Comparison of ENCODE assay signal across 23 mouse cellular contexts in genomic region chr4:43065471-43065870, GRCm38 (mm10). TPM values are rescaled to one million over a fixed set of nuclear protein-coding genes. Genes with fewer than 3 reads are reported as not detected.
DNase-seq lines count a peak whose midpoint lies in the region; ATAC-seq and TF ChIP-seq lines count a peak whose summit lies in the region.
"Had no signal": no experiment of that assay in that cellular context is flagged by ENCODE, and none has a peak within 500 bp of the region (broad histone marks: within the 10 kb centered on the region; RNA-seq: fewer than 3 reads in every experiment).

No protein-coding gene starts in this region.

- no peaks in the 10 kb centered on the region for H3K27me3 ChIP-seq in MEL (ENCODE audit: control insufficient read depth in 1 of 2, insufficient read depth in 2 of 2, low read length in 2 of 2)
- H3K27me3 ChIP-seq in stomach, postnatal 0 days (ENCODE audit: control insufficient read depth, insufficient read depth, low read length): no peaks in the 10 kb centered on the region
- H3K27me3 ChIP-seq: forebrain, embryonic 13.5 days; forebrain, embryonic 15.5 days; Patski had no signal

- peak in 1 of 3 experiments; percentile 24; a peak in 1 of 6 replicates for TF ChIP-seq CTCF in MEL (IDR thresholded peaks at IDR 0.05 in 2 of 3, conservative IDR thresholded peaks at IDR 0.05 in 1 of 3; ENCODE audit: control insufficient read depth in 1 of 3, insufficient read depth in 1 of 3, low read depth in 2 of 3, low read length in 3 of 3, poor library complexity in 1 of 3, severe bottlenecking in 1 of 3)
- TF ChIP-seq CTCF in stomach, postnatal 0 days (IDR thresholded peaks at IDR 0.05; ENCODE audit: low read depth): no peak

- H3K4me2 ChIP-seq in stomach, postnatal 0 days (replicated peaks; ENCODE audit: low read depth): no peak overlapping the region
- H3K4me2 ChIP-seq: embryonic facial prominence, embryonic 12.5 days; forebrain, embryonic 13.5 days; forebrain, embryonic 15.5 days had no signal

- H3K27ac ChIP-seq in MEL (ENCODE audit: control insufficient read depth, low read depth, low read length): no peak overlapping the region
- H3K27ac ChIP-seq in stomach, postnatal 0 days (replicated peaks): no peak overlapping the region
- H3K27ac ChIP-seq: embryonic facial prominence, embryonic 10.5 days; embryonic facial prominence, embryonic 12.5 days; forebrain, embryonic 13.5 days; forebrain, embryonic 15.5 days had no signal

- peak; percentile 4 for TF ChIP-seq RAD21 in MEL (IDR thresholded peaks at IDR 0.05; ENCODE audit: low read depth, low read length)

- no peaks in the 10 kb centered on the region for H3K4me1 ChIP-seq in MEL (ENCODE audit: control insufficient read depth in 1 of 2, insufficient read depth in 2 of 2, low read length in 2 of 2)
- no peaks in the 10 kb centered on the region for H3K4me1 ChIP-seq in stomach, postnatal 0 days (replicated peaks; ENCODE audit: control insufficient read depth, insufficient read depth)
- H3K4me1 ChIP-seq: embryonic facial prominence, embryonic 10.5 days; embryonic facial prominence, embryonic 12.5 days had no signal

- TF ChIP-seq EP300 in MEL (IDR thresholded peaks at IDR 0.05; ENCODE audit: low read depth in 1 of 2, low read length in 2 of 2): no peak
- TF ChIP-seq EP300 in stomach, postnatal 0 days (optimal IDR thresholded peaks at IDR 0.05): no peak

- ATAC-seq in stomach, postnatal 0 days (ENCODE audit: low FRiP score, low TSS enrichment): no peak
- ATAC-seq: activated CD4-positive, CD25-positive, alpha-beta regulatory T cell, adult 4 months; CD4-positive, CD25-positive, alpha-beta regulatory T cell, adult 4 months; forebrain, embryonic 13.5 days; forebrain, embryonic 15.5 days; forebrain, postnatal 0 days; Patski had no signal

- peak; percentile 21 for DNase-seq in 416B (ENCODE audit: low read depth)
- peak; percentile 64 for DNase-seq in MEL (ENCODE audit: low read depth, low spot score)
- DNase-seq in stomach, postnatal 0 days (ENCODE audit: low spot score): no peak
- no peak for DNase-seq in spleen, adult 18-20 months
- no peak for DNase-seq in kidney, postnatal 25 days
- DNase-seq: adrenal gland, adult 8-10 months; adrenal gland, postnatal 14 days; adrenal gland, postnatal 36 days; B cell, adult 2 months; cerebellum, adult 11-12 months; cerebellum, adult 2 months; cerebellum, adult 9-10 months; cerebellum, postnatal 10 days; cerebellum, postnatal 25 days; forebrain, postnatal 0 days had no signal

- no peak overlapping the region for H3K4me3 ChIP-seq in MEL (ENCODE audit: control insufficient read depth in 1 of 2, insufficient read depth in 1 of 2, low read depth in 2 of 2, low read length in 2 of 2)
- no peak overlapping the region for H3K4me3 ChIP-seq in stomach, postnatal 0 days (ENCODE audit: low read depth, low read length)
- H3K4me3 ChIP-seq: embryonic facial prominence, embryonic 10.5 days; embryonic facial prominence, embryonic 12.5 days; forebrain, embryonic 13.5 days; forebrain, embryonic 15.5 days had no signal

- H3K9ac ChIP-seq in MEL (ENCODE audit: control insufficient read depth, low read depth, low read length, poor library complexity, severe bottlenecking): no peak overlapping the region
- H3K9ac ChIP-seq in stomach, postnatal 0 days (ENCODE audit: low read length): no peak overlapping the region
- H3K9ac ChIP-seq: embryonic facial prominence, embryonic 12.5 days; forebrain, embryonic 13.5 days; forebrain, embryonic 15.5 days; forebrain, postnatal 0 days had no signal

- no peaks in the 10 kb centered on the region for H3K36me3 ChIP-seq in MEL (ENCODE audit: control insufficient read depth in 1 of 2, insufficient read depth in 2 of 2, low read length in 2 of 2)
- H3K36me3 ChIP-seq in stomach, postnatal 0 days (ENCODE audit: control insufficient read depth, insufficient read depth, low read length): no peaks in the 10 kb centered on the region
- H3K36me3 ChIP-seq: embryonic facial prominence, embryonic 10.5 days; embryonic facial prominence, embryonic 12.5 days; forebrain, embryonic 15.5 days; G1E had no signal

- H3K79me2 ChIP-seq in MEL (ENCODE audit: control insufficient read depth, insufficient read depth, low read length, poor library complexity): no peaks in the 10 kb centered on the region

- 97% methylated on average over 4 of the region's 4 CpGs for WGBS in stomach, postnatal 0 days

- no peak for TF ChIP-seq POLR2A in MEL (IDR thresholded peaks at IDR 0.05; ENCODE audit: control insufficient read depth in 1 of 2, insufficient read depth in 1 of 2, low read depth in 1 of 2, low read length in 2 of 2, poor library complexity in 1 of 2)

- no peaks in the 10 kb centered on the region for H3K9me3 ChIP-seq in MEL (replicated peaks; ENCODE audit: insufficient read depth, low read length)
- no peaks in the 10 kb centered on the region for H3K9me3 ChIP-seq in stomach, postnatal 0 days (ENCODE audit: control insufficient read depth, low read length)
- H3K9me3 ChIP-seq: embryonic facial prominence, embryonic 10.5 days; embryonic facial prominence, embryonic 12.5 days; forebrain, embryonic 13.5 days; forebrain, embryonic 15.5 days; G1E had no signal

TF ChIP-seq in MEL, 35 proteins besides CTCF, POLR2A, EP300 and RAD21:
- TF ChIP-seq SMC3 (IDR thresholded peaks at IDR 0.05; ENCODE audit: low read depth, low read length) (peak; percentile 23; the same call in 1 of the 2 replicates), USF1 (IDR thresholded peaks at IDR 0.05; ENCODE audit: low read depth, low read length) (no peak), MYB (IDR thresholded peaks at IDR 0.05; ENCODE audit: low read depth, low read length) (no peak)

RNA-seq across cellular contexts. Expression of gene Unc13b, which starts 6.7 kb away (rescaled TPM):
- 5.4 and 6.5 TPM in 2 replicates for total RNA-seq in MEL (2012; rRNA removed)
- polyA plus RNA-seq in MEL (2012; ENCODE audit: insufficient read depth in 1 of 2, insufficient read length in 2 of 2, low read depth in 1 of 2, low replicate concordance in 2 of 2, missing spikeins in 1 of 2): 1 to 10 TPM in 1 of 2 experiments, not detected in 1; 9.6 TPM
- 3.2 and 4.5 TPM in 2 replicates for polyA plus RNA-seq in stomach, postnatal 0 days (2015; fragmentation: Nextera tagmentation; extraction: Ambion mirVana)

RNA-seq across cellular contexts. Expression of gene Fam214b, which starts 19.5 kb away (rescaled TPM):
- total RNA-seq in MEL (2012; rRNA removed): 0.95 and 1.3 TPM in 2 replicates
- 1 to 10 TPM in 1 of 2 experiments, not detected in 1; 3.8 TPM for polyA plus RNA-seq in MEL (2012; ENCODE audit: insufficient read depth in 1 of 2, insufficient read length in 2 of 2, low read depth in 1 of 2, low replicate concordance in 2 of 2, missing spikeins in 1 of 2)
- polyA plus RNA-seq in stomach, postnatal 0 days (2015; fragmentation: Nextera tagmentation; extraction: Ambion mirVana): 9.0 and 10.0 TPM in 2 replicates

RNA-seq across cellular contexts. Expression of gene Stoml2, which starts 34.0 kb away (rescaled TPM):
- total RNA-seq in MEL (2012; rRNA removed): 384 and 391 TPM in 2 replicates
- 100 to 1,000 TPM in 1 of 2 experiments, not detected in 1; 480 TPM for polyA plus RNA-seq in MEL (2012; ENCODE audit: insufficient read depth in 1 of 2, insufficient read length in 2 of 2, low read depth in 1 of 2, low replicate concordance in 2 of 2, missing spikeins in 1 of 2)
- 151 and 157 TPM in 2 replicates for polyA plus RNA-seq in stomach, postnatal 0 days (2015; fragmentation: Nextera tagmentation; extraction: Ambion mirVana)

RNA-seq across cellular contexts. Expression of gene Pigo, which starts 39.9 kb away (rescaled TPM):
- 22.3 TPM in 2 replicates for total RNA-seq in MEL (2012; rRNA removed)
- polyA plus RNA-seq in MEL (2012; ENCODE audit: insufficient read depth in 1 of 2, insufficient read length in 2 of 2, low read depth in 1 of 2, low replicate concordance in 2 of 2, missing spikeins in 1 of 2): 10 to 100 TPM in 1 of 2 experiments, not detected in 1; 36.1 TPM
- 10.3 and 11.0 TPM in 2 replicates for polyA plus RNA-seq in stomach, postnatal 0 days (2015; fragmentation: Nextera tagmentation; extraction: Ambion mirVana)

RNA-seq across cellular contexts. Expression of gene Fancg, which starts 55.2 kb away (rescaled TPM):
- 10.1 and 11.4 TPM in 2 replicates for total RNA-seq in MEL (2012; rRNA removed)
- polyA plus RNA-seq in MEL (2012; ENCODE audit: insufficient read depth in 1 of 2, insufficient read length in 2 of 2, low read depth in 1 of 2, low replicate concordance in 2 of 2, missing spikeins in 1 of 2): 10 to 100 TPM in 1 of 2 experiments, not detected in 1; 24.6 TPM
- 7.0 and 7.7 TPM in 2 replicates for polyA plus RNA-seq in stomach, postnatal 0 days (2015; fragmentation: Nextera tagmentation; extraction: Ambion mirVana)

Comparison
In these comparisons a context has a peak if more than half of its experiments do, and no peak if none do; other contexts are left out.
1. DNase-seq: peak in 416B (single experiment) and MEL (single experiment); none in stomach, postnatal 0 days (single experiment), spleen, adult 18-20 months (0 of 2) and kidney, postnatal 25 days (0 of 2).